Mouse (Mus musculus): ENCODE measurements at regions not wholly inside any gene's neighbourhood (a gene's known extent, or its start where the extent isn't known, plus 50 kb on each side); places are given as distances from the start of the nearest gene placed in this dataset.

- TF ChIP-seq EP300 (IDR thresholded peaks at IDR 0.05; ENCODE audit: insufficient read depth, low read depth, low read length) (no peak), CTCF (IDR thresholded peaks at IDR 0.05) (no peak)
Measured at GRCm38 (mm10) chr16:30709501-30709900, 110.0 kb downstream of the Fam43a start.
